Mouse (Mus musculus) heart, adult 2 months (tissue): ENCODE results near the gene Agrp.

ENCODE experiments used
- CTCF ChIP-seq: fragments of 200-600 bp; IDR thresholded peaks from 2 replicates; pipeline ENCODE4 v1.8.1; 2022; ENCODE audit warnings: antibody characterized with exemption, mild to moderate bottlenecking, moderate library complexity
- POLR2A ChIP-seq: fragments of 200-500 bp; IDR thresholded peaks from 2 replicates; pipeline ENCODE4 v1.6.1; 2011; ENCODE audit warnings: mild to moderate bottlenecking, low read depth, low read length, control low read depth; ENCODE audit not compliant: insufficient read depth

DNA sequence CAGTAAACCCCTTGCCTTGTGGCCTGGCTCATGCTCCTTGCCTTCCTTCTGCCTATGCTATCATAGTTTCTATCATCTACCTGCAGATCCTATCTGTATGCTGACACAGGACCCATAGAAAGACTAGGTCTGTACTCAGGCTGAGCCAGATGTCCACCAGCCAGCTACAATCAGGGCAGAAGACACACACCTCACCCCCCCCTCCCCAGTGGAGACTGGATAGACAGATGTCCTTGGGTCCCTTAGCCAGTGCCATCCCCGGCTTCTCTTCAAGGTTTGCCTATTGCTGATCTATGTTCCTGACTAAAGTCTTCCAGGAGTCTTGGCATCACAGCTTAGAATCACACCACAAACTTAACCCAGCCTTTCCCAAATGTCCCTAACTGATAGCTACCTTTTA lies 109.0 kb downstream of the Agrp start:
- no peak for TF ChIP-seq CTCF
- no peak for TF ChIP-seq POLR2A
